Mouse (Mus musculus) adrenal gland, postnatal 36 days (tissue): ENCODE measurements at regions not wholly inside any gene's neighbourhood (a gene's known extent, or its start where the extent isn't known, plus 50 kb on each side); places are given as distances from the start of the nearest gene placed in this dataset.
A peak's percentile ranks its signal among the peaks of the same experiment; 100 is the strongest.

Source experiments
- DNase-seq, 2 experiments: peaks; one replicate each; pipeline ENCODE4 v3.0.0; 2021; ENCODE audit warnings: mixed read lengths in 1 of 2

DNA sequence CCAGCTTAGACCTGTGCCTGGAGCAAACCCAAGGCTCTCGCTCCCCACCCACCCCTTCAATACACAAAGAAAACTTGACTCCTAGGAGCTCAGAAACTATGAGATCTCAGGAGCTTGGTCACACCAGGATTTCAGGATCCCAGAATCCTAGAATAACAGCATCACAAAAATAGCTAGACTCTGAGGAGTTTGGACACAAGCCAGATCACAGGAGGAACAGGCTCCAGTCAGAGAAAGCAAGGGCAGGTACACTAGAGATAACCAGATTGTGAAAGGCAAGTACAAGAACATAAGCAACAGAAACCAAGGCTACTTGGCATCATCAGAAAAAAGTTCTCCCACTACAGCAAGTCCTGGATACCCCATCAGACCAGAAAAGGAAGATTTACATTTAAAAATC is 221.5 kb downstream of the Epha7 start:
- DNase-seq: no peak

DNA sequence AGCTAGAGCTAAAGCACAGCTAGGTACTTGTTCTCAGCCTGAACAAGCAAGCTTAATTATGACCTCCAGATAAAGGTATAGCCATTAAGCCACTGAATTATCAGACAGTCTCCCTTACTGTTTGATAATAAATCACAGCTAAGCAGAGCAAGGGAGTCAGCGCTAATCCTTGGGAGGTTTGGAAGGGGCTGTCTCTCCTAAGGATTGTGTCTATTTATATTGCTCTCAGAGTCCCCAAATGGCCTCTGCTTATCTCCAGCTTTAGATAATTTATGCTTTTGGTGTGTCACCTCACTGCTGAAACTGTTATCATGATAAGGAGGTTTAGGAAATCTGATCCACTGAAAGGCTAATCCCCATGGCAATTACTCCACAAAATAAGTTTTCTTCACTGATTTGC is 227.1 kb downstream of the Epha7 start:
- no peak for DNase-seq

DNA sequence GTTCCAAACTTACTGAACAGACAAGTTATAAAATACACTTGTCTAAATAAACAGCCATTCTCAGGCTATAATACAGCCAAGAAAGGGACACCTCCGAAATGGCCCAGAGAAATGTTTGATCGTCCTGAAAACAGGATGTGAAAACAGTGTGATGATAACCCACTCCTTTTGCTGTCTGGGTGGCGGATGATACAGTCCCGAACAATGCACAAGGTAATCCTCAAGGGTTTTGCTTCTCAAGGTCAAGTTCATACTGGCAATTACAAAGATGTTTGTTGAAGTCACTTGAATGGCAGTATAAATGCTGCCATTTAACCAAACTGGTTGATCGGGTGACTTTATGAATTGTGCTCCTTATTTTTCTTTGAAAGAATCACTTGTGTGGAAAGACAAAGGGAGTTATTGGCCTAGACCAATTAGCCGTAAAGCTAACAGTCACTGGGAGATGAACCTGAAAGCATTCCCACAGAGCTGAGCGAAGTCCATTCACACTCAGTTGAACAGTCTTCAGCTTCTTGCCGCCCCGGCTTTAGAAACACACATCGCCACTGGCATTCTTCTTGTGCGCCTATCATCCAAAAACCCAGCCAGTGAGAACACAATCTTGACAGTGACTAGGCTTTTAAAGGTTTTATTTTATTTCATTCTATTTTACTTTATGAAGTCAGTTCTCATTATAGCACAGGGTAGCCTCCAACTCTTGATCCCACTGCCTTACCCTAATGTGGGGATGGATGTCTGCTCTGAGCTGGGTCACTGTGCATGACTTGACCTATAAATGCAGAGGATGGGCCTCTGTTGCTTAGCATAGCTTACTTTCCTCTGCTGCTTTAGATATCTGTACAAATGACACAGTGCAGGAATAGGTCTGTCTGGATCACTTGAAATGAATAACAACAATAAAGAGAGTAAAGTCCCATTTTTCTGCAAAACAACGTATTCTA is 256.0 kb downstream of the Epha7 start:
- no peak for DNase-seq

DNA sequence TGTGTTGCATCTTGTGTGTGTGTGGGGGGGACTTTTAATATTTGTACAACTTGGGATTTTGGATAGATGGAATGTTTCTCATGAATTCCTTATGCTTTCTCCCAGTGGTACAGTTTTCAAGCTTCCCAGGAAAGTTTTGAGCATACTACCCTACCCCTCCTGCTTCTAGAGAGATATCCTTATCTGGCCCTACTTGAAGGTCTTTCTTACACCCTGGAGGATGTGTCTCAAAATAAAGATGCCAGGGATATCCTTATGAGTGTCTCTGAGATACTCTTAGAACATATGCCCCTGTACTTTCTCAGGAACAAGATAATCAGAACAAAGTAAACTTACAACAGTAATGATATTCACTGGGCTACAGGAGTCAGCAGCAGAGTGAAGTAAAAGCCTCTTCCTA is 261.3 kb downstream of the Epha7 start:
- DNase-seq: no peak

DNA sequence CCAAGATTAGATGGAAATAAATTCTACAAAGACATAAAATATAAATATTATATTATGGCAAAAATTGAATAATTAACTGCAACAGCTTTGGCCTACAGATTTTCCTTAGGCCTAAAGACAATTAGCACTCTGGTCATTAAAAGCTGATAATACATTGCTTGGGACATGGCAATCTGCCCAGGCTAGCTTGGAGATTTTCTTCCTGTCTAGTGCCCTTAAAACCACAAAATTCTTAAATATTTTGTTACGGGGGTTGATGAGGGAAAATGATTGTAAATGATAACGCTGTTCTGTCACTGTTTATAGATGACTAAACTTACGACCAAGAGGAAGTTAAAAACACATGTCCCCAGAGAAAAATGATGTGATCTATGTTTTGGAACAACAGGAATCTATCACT is 261.9 kb downstream of the Epha7 start:
- no peak for DNase-seq

DNA sequence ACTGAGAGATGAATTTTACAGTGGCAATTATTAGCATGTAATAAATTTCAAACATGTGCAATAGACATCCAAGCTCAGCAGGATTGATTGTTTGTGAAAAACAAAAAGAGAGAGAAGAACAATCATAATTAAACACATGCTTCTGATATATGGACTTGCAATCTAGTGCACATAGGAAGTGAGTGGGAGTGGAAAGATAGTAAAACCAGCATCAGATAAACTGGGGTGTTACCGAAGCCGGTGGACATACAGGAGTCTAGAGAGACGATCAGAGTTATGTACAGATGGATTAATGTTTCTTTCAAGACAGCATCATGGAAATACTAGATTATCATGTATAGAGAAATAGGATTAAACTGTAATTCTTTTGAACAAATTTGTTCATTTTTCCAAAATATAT is 263.8 kb downstream of the Epha7 start:
- DNase-seq: no peak

DNA sequence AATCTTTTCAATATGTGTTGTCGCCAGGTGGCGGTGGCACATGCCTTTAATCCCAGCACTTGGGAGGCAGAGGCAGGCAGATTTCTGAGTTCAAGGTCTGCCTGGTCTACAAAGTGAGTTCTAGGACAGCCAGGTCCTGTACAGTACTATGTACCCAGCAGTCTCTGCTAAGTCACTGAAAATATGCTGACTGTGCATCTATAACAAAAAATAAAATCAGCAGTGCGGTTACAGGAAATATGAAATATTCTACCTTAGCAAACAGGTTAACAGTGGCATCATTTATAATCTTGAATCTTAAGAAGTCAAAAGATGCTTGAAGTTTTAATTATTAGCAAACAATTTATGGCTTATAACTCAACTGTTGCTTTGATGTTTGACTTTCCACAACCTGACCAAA is 265.5 kb downstream of the Epha7 start:
- DNase-seq: no peak

DNA sequence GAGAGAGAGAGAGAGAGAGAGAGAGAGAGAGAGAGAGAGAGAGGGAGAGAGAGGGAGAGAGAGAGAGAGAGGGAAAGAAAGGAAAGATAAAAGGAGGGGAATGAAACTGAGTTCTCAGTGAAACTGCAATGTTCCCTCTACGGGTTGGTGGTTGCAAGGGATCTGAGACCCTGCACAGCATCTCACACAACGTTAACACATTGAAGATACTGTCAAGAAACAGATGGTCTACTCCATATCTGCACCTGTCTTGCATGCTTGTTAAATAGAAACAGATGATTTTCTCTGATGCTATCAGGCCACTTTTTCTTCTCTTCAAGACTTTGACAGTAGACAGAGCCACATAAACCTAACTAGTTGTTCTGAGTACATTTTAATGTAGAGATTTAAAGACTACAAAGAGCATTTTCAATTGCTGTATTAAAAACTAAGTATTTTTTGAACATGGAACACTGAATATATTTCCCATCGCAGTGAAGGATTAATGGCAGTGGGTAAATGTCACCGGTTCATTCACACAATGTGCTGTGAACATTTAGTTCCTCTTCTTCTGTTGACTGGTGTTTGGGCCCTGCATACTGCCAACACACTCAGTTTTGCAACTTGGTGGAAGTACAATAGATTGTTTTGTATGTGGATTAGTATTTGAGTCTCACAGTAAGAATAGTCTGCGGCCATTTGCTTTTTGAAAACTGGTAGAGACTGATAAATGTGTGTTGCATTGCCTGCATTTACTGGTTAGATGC is 270.8 kb downstream of the Epha7 start:
- DNase-seq: no peak

DNA sequence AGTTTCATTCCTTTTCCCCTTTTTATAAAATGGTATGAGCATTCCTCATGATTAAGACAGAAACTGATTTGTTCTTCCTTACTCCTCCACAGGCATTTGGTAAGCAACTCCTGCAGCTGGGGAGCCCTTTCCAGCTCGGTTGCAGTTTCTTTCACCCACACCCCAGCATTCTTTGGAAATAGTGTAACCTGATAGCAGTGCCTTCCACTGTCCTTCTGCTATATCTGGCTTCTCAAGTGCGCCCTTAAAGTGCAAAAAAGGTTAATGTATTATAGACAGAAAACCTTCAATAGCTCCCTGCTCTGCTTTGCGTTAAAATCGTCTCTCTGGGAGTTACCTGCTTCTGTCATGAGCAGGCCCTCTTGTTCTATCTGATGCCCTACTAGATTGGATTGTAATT is 278.0 kb downstream of the Epha7 start:
- DNase-seq: no peak

DNA sequence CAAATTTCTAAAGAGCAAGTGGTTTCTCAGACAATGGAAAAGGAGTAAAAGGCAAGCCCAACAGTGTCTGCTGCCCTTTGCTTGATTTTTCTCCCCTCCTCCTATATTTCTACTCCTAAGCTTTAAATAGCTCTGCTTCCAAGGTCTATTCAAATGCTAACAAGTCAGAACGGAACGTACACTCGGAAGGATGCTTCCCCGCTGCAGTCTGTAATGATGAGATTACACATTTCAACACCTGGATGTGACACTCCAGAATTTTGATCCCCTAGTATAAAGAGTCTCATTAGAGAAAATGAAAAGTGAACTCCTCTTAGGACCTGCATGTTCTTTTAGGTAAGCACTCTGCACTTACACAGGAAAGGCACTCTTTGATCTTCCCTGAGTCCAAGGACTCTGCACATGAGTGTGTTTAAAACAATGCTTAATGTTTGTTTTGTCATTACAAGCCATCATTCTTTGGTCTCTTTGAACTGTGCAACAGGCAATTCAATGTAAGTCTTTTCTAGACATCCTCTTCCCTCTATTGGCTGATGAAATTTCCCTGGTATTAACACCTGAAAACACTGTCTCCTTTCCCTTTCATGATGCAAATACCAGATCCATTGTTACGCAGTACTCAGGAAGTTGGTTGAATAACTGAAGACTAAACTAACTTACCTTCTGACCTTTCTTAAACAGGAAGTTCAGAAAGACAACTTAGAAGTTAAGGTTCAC is 278.7 kb downstream of the Epha7 start:
- no peak for DNase-seq

DNA sequence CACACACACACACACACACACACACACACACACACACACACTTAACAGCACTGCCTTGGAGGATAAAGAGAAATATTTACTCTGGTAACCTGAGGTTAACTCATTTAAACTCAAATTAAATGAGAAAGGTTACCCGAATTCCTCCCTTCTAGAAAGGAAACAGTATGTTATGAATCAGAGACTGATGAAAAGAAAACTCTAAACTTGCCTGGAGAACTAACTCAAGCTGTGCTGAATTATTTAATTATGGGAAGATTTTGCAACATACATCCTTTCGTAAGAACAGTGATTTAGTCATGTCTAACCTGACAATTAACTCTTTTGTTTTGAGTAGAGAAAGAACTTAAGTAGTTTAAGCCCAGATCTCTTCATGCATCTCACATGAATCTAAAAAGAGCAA is 289.4 kb downstream of the Epha7 start:
- no peak for DNase-seq

DNA sequence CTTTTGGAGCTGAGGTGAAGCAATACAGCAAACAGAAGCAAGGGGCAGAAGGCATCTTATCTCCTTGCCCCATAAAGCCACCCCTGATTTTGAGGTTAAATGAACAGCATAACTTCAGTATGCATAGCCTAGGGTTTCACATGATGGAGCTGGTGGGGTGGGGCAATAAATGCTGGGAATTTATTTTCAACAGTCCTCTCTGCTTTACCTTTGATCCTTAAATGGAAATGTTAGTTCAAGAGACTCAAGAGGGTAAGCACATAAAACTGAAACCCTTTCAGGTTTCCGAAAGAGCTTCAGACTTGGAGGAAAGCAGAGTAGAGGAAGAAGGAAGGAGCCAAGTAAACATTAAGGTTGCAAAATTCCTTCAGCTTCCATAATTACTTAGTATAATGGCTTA is 290.5 kb downstream of the Epha7 start:
- no peak for DNase-seq

DNA sequence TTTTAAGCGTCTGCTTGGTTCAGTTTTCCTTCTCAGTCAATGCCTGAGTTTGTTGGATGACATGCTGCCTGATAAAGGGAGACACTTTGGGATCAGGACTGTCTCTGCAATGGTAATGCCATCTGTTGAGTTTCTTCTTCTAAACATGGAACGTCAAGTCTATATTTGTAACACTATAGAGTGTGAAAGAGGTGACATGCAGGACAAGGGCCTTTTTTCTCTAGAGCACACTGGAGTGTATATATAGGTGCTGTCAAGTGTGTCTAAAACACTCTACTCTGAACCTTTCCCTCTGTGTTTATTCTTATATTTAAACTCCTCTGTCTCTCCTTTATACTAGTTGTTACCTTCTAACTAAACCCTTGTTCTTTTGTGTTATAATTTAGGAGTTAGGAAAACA is 299.6 kb downstream of the Epha7 start:
- no peak for DNase-seq

DNA sequence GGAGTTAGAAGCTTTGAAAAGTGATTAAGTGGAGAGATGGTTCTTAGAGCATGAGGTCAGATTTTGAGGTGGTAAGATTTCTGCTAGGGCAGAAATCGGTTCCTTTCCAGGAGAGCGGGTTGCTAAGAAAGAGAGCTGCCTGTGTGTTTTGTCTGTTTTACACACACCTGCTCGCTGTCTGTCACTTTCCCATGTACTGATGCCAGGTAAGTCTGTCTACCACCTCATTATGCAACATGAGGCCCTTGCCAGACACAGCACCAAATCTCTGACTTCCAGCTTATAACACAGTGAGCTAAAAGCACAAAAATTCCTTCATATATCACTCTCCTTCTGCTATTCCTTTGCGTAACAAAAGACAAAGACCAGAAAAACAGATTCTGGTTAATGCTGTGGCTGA is 304.1 kb downstream of the Epha7 start:
- DNase-seq: no peak

DNA sequence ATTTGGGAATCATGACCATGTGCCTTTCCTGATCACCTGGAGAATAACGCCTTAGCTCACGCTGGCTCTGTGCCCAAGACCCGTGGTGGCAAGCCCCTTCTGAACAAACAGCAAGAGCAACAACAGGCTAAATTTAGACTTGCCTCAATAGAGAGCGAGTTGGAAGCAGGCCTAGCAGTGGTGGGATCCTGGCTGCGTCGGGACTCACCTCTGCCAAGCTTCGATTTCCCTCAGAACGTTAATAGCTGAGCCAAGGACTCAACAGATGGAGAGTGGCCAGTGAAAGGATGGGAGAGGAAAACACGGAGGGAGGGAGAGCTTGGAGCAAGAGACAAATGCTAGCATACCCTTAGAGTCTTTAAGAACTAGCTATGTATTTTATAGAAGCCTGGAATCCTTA is 305.0 kb downstream of the Epha7 start:
- DNase-seq: peak in 1 of 2 experiments; percentile 5

DNA sequence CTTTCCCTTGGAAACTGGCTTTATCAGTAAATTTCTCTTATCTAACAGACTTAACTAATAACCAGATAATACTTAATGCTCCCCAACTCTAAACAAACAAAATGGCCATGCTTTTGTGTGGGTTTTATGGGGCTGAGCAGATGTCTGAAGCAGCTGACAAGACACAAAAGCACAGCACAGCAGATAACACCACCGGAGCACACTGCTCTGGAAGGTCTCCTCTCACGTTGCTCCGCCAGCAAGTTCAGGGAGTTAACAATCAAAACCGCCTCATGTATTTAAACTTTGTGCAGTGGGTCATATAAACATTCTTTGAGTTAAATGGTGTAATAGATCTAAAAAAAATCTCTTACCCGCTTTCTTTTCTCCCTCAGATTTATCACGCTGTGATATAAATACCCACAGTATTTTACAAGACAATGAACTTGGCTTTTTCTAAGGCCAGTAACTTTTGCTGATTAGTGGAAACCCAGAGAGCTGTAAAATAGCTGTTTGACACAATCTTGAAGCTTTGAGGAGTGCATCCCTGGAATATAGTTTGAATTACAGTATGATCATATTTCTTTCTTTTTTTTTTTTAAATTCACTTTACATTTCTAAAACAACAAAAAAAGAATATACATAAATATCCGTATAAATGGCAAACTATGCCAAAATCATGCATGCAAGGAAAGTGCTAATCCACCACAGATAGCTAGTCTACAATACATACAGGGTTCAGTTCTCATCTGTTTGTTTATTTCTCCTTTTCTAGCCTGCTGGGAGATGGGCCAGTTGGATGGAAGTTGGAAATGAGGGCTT is 305.9 kb downstream of the Epha7 start:
- DNase-seq: no peak

DNA sequence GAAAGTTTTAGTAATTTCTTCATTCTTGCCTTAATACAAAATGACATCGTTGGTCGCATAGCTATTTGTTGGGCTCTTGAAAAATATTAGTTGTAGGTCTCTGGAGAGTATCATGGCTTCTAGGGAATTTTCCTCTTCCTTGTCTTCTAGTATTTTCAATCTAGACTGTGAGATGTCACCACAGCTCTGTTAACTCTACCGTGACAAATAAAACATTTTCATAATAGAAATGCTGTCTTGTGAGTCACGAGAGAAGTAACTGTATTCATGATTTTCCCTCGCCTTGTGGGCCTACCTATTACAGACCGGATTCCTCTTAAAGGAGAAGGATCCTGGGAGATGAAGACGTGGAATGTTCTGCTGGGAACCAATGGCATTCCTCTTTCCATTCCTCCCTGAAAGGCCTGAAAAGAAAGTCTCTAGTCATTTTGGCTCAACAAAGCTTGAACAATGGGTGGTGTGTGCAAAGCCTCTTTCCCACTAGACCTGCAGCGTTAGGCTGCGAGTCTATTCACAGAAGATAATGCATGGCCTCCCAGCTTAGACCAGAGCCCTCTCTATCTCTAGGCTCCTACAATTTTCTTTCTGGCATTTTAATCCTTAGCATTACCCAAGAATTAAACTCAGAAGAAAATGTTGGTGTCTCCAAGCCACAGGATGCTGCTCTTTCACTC is 306.7 kb downstream of the Epha7 start:
- DNase-seq: no peak

DNA sequence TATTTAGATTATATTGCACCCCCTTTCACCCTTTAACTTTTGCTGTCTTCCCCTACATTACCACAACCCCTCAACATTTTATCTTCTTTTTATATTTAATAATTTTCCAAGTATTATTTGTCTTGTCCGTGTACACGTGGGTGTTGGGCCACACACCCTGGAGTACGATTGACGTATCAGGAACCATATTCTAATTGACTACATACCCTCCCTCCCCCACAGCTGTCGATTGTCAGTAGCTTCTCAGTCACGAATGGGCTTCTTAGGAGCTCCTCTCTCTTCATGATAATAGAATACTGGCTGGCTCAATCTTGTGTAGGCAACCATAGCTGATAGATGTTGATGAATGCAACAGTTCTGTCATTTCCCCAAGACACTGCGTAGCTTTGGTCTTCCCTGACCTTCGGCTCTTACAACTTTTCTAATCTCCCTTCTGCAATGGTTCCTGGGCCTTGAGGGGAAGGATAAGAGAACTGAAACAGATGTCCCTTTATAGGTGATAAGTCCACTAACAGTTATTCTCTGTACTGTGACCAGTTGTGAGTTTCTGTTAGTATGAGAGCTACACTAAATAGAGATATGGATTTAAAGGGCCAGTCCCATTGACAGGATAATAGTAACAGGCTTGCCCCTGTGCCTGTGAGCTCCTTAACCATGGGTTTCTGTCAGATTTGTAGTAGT is 310.9 kb downstream of the Epha7 start:
- no peak for DNase-seq

DNA sequence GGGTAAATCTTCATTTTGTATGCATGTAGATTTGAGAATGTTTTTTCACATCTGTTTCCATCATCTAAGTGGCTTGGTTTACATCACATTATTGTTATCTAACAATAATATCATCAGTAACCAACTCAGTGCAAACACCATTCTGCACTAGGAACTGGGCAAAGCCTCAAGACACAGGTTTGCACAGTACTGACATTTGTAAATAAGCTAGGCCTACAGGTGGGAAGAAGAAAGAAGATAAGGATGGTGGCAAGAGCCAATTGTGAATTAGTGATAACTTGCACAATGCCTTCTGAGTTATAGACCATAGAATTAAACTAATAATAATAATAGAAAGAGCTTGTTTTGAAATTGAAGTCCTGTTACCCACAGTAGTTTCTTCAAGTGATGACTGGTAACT is 317.6 kb downstream of the Epha7 start:
- DNase-seq: no peak

DNA sequence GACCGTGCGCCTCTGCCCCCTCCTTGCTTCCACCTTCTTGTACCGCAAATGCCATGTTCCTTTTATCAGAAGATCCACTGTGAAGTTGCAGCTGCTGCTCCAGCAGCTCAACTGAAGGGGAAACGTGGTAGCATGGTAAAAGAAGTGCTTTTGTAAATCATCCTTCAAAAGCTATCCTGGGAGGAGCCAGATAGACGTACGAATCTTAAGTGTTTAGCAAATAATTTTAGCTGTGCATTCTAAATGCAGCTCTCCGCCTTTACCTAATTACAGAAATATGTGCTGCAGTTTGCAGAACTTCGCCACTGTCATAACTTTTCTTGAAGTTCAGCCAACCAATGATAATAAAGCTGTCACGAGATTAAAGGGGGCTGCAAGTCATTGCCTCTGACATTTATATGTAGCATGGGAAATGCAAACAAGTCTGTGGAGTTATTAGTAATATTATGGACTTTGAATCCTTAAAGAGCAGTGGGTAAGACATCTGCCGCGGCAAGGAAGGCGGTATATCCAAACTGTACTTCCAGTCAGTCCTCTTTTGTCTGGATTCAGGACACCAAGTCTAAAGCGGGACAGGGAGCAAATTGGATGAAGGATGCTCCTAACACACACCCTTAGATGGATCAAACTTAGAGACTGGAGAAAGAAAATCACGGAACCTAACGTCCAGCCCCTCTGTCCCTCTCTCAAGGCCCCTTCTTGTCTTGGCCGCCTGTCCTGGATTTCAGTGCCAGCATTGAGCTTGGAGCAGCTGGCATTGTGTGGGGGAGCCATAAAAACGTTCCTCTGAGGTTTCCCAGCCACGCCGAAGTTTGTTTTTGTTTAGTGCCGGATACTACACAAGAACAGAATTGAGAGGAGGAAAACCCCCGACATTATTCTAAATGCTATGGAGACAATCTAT is 320.7 kb downstream of the Epha7 start:
- no peak for DNase-seq
